Mouse (Mus musculus) embryonic facial prominence, embryonic 13.5 days (tissue): Measurements from ENCODE around the gene Nrip2. TPM values are rescaled to one million over a fixed set of nuclear protein-coding genes. Genes with fewer than 3 reads are reported as not detected.

ENCODE experiments used
- ATAC-seq: fragments of 200-750 bp; cut with Nextera tagmentation; 2 replicates; pipeline ENCODE4 v1.8.0; 2017; ENCODE audit warnings: low read depth; ENCODE audit not compliant: insufficient number of reproducible peaks, insufficient read depth, low FRiP score, low TSS enrichment
- H3K27ac ChIP-seq: fragments of 300-500 bp; sonication (generic); 2 replicates; pipeline ENCODE4 v1.5.1; 2015; ENCODE audit warnings: moderate library complexity, mild to moderate bottlenecking, inconsistent platforms
- H3K27me3 ChIP-seq: fragments of 300-500 bp; sonication (generic); 2 replicates; pipeline ENCODE4 v1.6.1; 2015; ENCODE audit warnings: mild to moderate bottlenecking, inconsistent platforms
- H3K36me3 ChIP-seq: fragments of 300-500 bp; sonication (generic); 2 replicates; pipeline ENCODE4 v1.6.1; 2015; ENCODE audit warnings: mild to moderate bottlenecking, inconsistent platforms
- H3K4me1 ChIP-seq: fragments of 300-500 bp; sonication (generic); 2 replicates; pipeline ENCODE4 v1.6.1; 2015; ENCODE audit warnings: inconsistent platforms
- H3K4me2 ChIP-seq: fragments of 300-500 bp; sonication (generic); 2 replicates; pipeline ENCODE4 v1.6.1; 2015; ENCODE audit warnings: moderate library complexity, mild to moderate bottlenecking, inconsistent platforms
- H3K4me3 ChIP-seq: fragments of 300-500 bp; sonication (generic); 2 replicates; pipeline ENCODE4 v1.5.1; 2015; ENCODE audit warnings: mild to moderate bottlenecking, inconsistent platforms
- H3K9ac ChIP-seq: fragments of 300-500 bp; sonication (generic); 2 replicates; pipeline ENCODE4 v1.6.1; 2015; ENCODE audit warnings: mild to moderate bottlenecking, inconsistent platforms
- H3K9me3 ChIP-seq: fragments of 300-500 bp; sonication (generic); 2 replicates; pipeline ENCODE4 v1.6.1; 2016; ENCODE audit warnings: inconsistent platforms
- WGBS: fragments of 180-500 bp; shearing (Covaris S2); methylation state at CpG from one replicate; pipeline ENCODE4 v1.1.7; 2015; ENCODE audit warnings: mixed read lengths; 5-methylcytosine and 5-hydroxymethylcytosine counted together
- polyA plus RNA-seq: library from polyadenylated mRNA; unstranded; fragments of >200 nt; fragmentation: Nextera tagmentation; extraction: Ambion mirVana; gene quantifications from 2 replicates; pipeline ENCODE4 v1.2.1, GENCODE M21; 2015

Nrip2 gene
- polyA plus RNA-seq, 1 experiment from 2014 or later, result 5.7 TPM

- Histone ChIP-seq H3K4me3 (peak overlapping the region; percentile 96), H3K4me2 (peak overlapping the region; percentile 67), H3K27ac (peak overlapping the region; percentile 94), H3K27me3 (no peaks in the 10 kb centered on the region), H3K9me3 (no peaks in the 10 kb centered on the region), H3K4me1 (peaks cover 19% of the 10 kb centered on the region), H3K9ac (peak overlapping the region; percentile 96), H3K36me3 (peaks cover 27% of the 10 kb centered on the region)
- WGBS, result 23% methylated on average over 18 of the region's 18 CpGs
- peak; percentile 58 for ATAC-seq
Measured at GRCm38 (mm10) chr6:128438871-128439341, 39.8 kb downstream of the Nrip2 start.

- H3K9me3 ChIP-seq, result no peaks in the 10 kb centered on the region
- peaks cover 19% of the 10 kb centered on the region for H3K4me1 ChIP-seq
- H3K9ac ChIP-seq, result no peak overlapping the region
- H3K4me3 ChIP-seq, result no peak overlapping the region
- H3K4me2 ChIP-seq, result no peak overlapping the region
- H3K27ac ChIP-seq, result no peak overlapping the region
- no peak for ATAC-seq
- WGBS, result 90% methylated on average over 2 of the region's 2 CpGs
- H3K27me3 ChIP-seq, result no peaks in the 10 kb centered on the region
- H3K36me3 ChIP-seq, result peaks cover 13% of the 10 kb centered on the region
Measured at GRCm38 (mm10) chr6:128440238-128440637, 41.1 kb downstream of the Nrip2 start.

- Histone ChIP-seq H3K9ac (no peak overlapping the region), H3K4me1 (peaks cover 7% of the 10 kb centered on the region; the same call in 1 of the 2 replicates), H3K27ac (no peak overlapping the region), H3K27me3 (no peaks in the 10 kb centered on the region), H3K9me3 (no peaks in the 10 kb centered on the region), H3K4me3 (no peak overlapping the region), H3K4me2 (peak overlapping the region; percentile 24), H3K36me3 (no peaks in the 10 kb centered on the region; the same call in 1 of the 2 replicates)
- ATAC-seq, result no peak
- 13% methylated on average over 14 of the region's 14 CpGs for WGBS
Measured at GRCm38 (mm10) chr6:128445761-128446535, 46.9 kb downstream of the Nrip2 start.

GRCm38 (mm10) chr6:128447063-128447462, 48.0 kb downstream of the Nrip2 start:
- Histone ChIP-seq H3K9me3 (no peaks in the 10 kb centered on the region), H3K27ac (no peak overlapping the region), H3K4me3 (no peak overlapping the region), H3K9ac (no peak overlapping the region), H3K4me1 (peaks cover 7% of the 10 kb centered on the region; the same call in 1 of the 2 replicates), H3K27me3 (no peaks in the 10 kb centered on the region), H3K36me3 (no peaks in the 10 kb centered on the region; the same call in 1 of the 2 replicates), H3K4me2 (no peak overlapping the region)
- no peak for ATAC-seq
- WGBS, result 98% methylated on average over 5 of the region's 5 CpGs

GRCm38 (mm10) chr6:128455835-128456605, 56.9 kb downstream of the Nrip2 start:
- Histone ChIP-seq H3K27ac (no peak overlapping the region), H3K9ac (no peak overlapping the region), H3K4me1 (no peaks in the 10 kb centered on the region), H3K4me2 (no peak overlapping the region), H3K9me3 (no peaks in the 10 kb centered on the region), H3K4me3 (no peak overlapping the region), H3K27me3 (no peaks in the 10 kb centered on the region), H3K36me3 (no peaks in the 10 kb centered on the region)
- WGBS, result 73% methylated on average over 12 of the region's 12 CpGs
- no peak for ATAC-seq

- no peak for ATAC-seq
- Histone ChIP-seq H3K9ac (no peak overlapping the region), H3K36me3 (no peaks in the 10 kb centered on the region), H3K4me2 (no peak overlapping the region), H3K27ac (no peak overlapping the region), H3K4me3 (no peak overlapping the region), H3K4me1 (no peaks in the 10 kb centered on the region), H3K9me3 (no peaks in the 10 kb centered on the region), H3K27me3 (no peaks in the 10 kb centered on the region)
- WGBS, result 76% methylated on average over 5 of the region's 5 CpGs
Measured at GRCm38 (mm10) chr6:128457186-128457585, 58.1 kb downstream of the Nrip2 start.

GRCm38 (mm10) chr6:128460321-128460720, 61.2 kb downstream of the Nrip2 start:
- no peak overlapping the region for H3K4me2 ChIP-seq

DNA sequence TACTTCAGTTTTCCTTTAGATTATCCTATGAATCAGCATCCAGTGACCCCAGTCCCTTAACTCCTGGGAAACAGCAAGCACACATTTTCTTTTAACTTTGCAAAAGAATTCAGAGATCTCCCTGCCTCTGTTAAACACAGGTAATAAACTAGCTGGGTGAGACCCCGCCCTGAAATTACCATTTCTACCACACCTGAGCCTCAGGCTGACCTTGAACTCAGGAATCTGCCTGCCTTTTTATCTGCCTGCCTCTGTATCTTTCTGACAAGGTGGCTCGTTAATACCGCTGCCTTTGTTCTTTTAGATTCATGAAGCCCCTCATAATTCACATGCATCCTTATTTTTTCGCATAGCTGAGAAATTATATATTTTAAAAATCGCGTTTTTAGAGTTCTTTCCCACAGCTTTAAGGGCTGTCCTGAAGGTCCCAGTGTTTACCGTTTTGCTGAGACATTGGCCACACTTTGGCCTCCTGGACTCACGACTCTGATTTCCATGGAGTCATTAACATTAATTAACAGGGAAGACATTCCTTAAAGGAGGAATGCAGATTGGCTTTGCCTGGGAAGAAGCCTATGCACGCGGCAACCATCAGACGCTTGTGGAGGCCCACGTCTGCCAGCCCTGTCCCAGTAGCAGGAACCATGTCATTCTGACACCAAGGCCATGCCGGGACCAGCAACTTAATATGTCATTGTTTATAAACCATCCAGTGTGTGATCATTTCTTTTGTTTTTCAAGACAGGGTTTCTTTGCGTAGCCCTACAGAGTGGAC, 61.8 kb downstream of the Nrip2 start:
- Histone ChIP-seq H3K4me1 (no peaks in the 10 kb centered on the region), H3K36me3 (no peaks in the 10 kb centered on the region), H3K4me2 (no peak overlapping the region), H3K4me3 (no peak overlapping the region), H3K27me3 (no peaks in the 10 kb centered on the region), H3K9ac (no peak overlapping the region), H3K9me3 (no peaks in the 10 kb centered on the region), H3K27ac (no peak overlapping the region)
- no peak for ATAC-seq
- 79% methylated on average over 14 of the region's 14 CpGs for WGBS

More at GRCm38 (mm10) chr6:128460321-128460720, 61.2 kb downstream of the Nrip2 start:
- no peaks in the 10 kb centered on the region for H3K27me3 ChIP-seq
- H3K36me3 ChIP-seq, result no peaks in the 10 kb centered on the region
- H3K9me3 ChIP-seq, result no peaks in the 10 kb centered on the region
- no peak for ATAC-seq
- 27% methylated on average over 2 of the region's 2 CpGs for WGBS
- H3K4me3 ChIP-seq, result no peak overlapping the region
- H3K9ac ChIP-seq, result no peak overlapping the region
- H3K27ac ChIP-seq, result no peak overlapping the region
- H3K4me1 ChIP-seq, result no peaks in the 10 kb centered on the region

DNA sequence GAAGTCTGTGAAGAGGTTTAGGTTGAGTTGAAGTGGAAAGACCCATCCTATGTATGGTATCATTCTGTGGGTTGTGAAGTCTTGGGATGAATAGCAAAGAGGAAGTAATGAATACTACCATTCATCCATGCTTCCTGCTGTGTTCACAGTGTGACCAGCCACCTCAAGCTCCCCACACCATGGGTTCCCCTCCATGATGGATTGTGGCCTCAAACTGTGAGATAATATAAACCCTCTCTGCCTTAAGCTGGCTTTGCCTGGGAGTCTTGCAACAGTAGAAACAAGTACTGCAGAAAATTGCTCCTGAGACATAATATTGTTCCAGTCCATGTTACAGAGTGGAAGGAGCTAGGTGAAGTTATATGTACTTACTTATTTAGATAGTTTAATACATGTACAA, 62.5 kb downstream of the Nrip2 start:
- Histone ChIP-seq H3K9ac (no peak overlapping the region), H3K4me2 (no peak overlapping the region), H3K27ac (no peak overlapping the region), H3K27me3 (no peaks in the 10 kb centered on the region), H3K9me3 (no peaks in the 10 kb centered on the region), H3K4me1 (no peaks in the 10 kb centered on the region), H3K36me3 (no peaks in the 10 kb centered on the region), H3K4me3 (no peak overlapping the region)
- ATAC-seq, result no peak

GRCm38 (mm10) chr6:128464996-128465395, 65.9 kb downstream of the Nrip2 start:
- Histone ChIP-seq H3K9me3 (no peaks in the 10 kb centered on the region), H3K4me1 (no peaks in the 10 kb centered on the region), H3K27me3 (no peaks in the 10 kb centered on the region), H3K27ac (no peak overlapping the region), H3K4me3 (no peak overlapping the region), H3K4me2 (no peak overlapping the region), H3K9ac (no peak overlapping the region), H3K36me3 (no peaks in the 10 kb centered on the region)
- no peak for ATAC-seq
- WGBS, result 68% methylated on average over 4 of the region's 4 CpGs
